Mouse (Mus musculus) neural tube, embryonic 13.5 days (tissue): ENCODE results near the gene Grid2. TPM values are rescaled to one million over a fixed set of nuclear protein-coding genes. Genes with fewer than 3 reads are reported as not detected.

Experiments used
- ATAC-seq: fragments of 200-750 bp; cut with Nextera tagmentation; 2 replicates; pipeline ENCODE4 v1.8.0; 2017; ENCODE audit warnings: low read depth, mild to moderate bottlenecking, moderate TSS enrichment, moderate library complexity
- H3K27ac ChIP-seq: fragments of 300-500 bp; sonication (generic); replicated peaks from 2 replicates; pipeline ENCODE4 v1.5.1; 2015; ENCODE audit warnings: moderate library complexity, mild to moderate bottlenecking, inconsistent platforms
- H3K27me3 ChIP-seq: fragments of 300-500 bp; sonication (generic); 2 replicates; pipeline ENCODE4 v1.6.1; 2015; ENCODE audit warnings: mild to moderate bottlenecking, inconsistent platforms
- H3K36me3 ChIP-seq: fragments of 300-500 bp; sonication (generic); 2 replicates; pipeline ENCODE4 v1.6.1; 2015; ENCODE audit warnings: mild to moderate bottlenecking, inconsistent platforms
- H3K4me1 ChIP-seq: fragments of 300-500 bp; sonication (generic); replicated peaks from 2 replicates; pipeline ENCODE4 v1.6.1; 2015; ENCODE audit warnings: inconsistent platforms
- H3K4me2 ChIP-seq: fragments of 300-500 bp; sonication (generic); 2 replicates; pipeline ENCODE4 v1.6.1; 2015; ENCODE audit warnings: inconsistent platforms, mild to moderate bottlenecking, moderate library complexity
- H3K4me3 ChIP-seq: fragments of 300-500 bp; sonication (generic); 2 replicates; pipeline ENCODE4 v1.5.1; 2015; ENCODE audit warnings: mild to moderate bottlenecking, inconsistent platforms
- H3K9ac ChIP-seq: fragments of 300-500 bp; sonication (generic); 2 replicates; pipeline ENCODE4 v1.6.1; 2015; ENCODE audit warnings: moderate library complexity, mild to moderate bottlenecking, inconsistent platforms
- H3K9me3 ChIP-seq: fragments of 300-500 bp; sonication (generic); 2 replicates; pipeline ENCODE4 v1.6.1; 2016; ENCODE audit warnings: inconsistent platforms
- WGBS: fragments of 180-500 bp; shearing (Covaris S2); methylation state at CpG from one replicate; pipeline ENCODE4 v1.1.7; 2015; 5-methylcytosine and 5-hydroxymethylcytosine counted together
- polyA plus RNA-seq: library from polyadenylated mRNA; unstranded; fragments of >200 nt; fragmentation: Nextera tagmentation; extraction: Ambion mirVana; gene quantifications from 2 replicates; pipeline ENCODE4 v1.2.1, GENCODE M21; 2015

Gene Grid2
- polyA plus RNA-seq, 1 experiment from 2014 or later: 9.6 TPM

DNA sequence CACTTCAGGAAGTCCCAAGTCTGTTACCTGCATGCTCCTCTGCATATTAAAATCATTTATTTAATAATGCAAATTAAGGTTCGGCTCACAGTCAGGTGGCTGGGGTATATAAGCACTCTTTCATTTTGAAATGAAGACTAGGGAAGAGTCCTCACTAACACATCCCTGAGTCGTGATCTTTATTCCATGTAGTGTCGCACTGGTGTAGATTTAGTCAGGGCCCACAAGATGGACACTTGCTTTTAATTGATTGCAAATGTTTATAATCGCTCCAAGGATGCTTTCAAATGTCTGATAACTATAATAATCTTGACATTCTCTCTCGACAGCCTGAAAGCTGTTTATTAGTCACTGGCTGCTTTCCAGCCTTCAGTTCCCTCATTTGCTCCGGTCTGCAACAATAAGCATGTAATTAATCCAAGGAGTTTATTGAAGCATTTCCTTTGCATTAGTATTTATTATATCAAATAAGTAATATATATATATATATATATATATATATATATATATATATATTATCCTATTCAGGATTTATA is 661.4 kb downstream of the Grid2 start:
- no peaks in the 10 kb centered on the region for H3K27me3 ChIP-seq
- no peak overlapping the region for H3K4me2 ChIP-seq
- no peak overlapping the region for H3K4me3 ChIP-seq
- no peaks in the 10 kb centered on the region for H3K4me1 ChIP-seq
- no peak overlapping the region for H3K9ac ChIP-seq
- H3K36me3 ChIP-seq: no peaks in the 10 kb centered on the region
- no peaks in the 10 kb centered on the region for H3K9me3 ChIP-seq
- whole genome bisulfite sequencing: 63% methylated on average over 6 of the region's 6 CpGs
- H3K27ac ChIP-seq: no peak overlapping the region
- ATAC-seq: no peak

DNA sequence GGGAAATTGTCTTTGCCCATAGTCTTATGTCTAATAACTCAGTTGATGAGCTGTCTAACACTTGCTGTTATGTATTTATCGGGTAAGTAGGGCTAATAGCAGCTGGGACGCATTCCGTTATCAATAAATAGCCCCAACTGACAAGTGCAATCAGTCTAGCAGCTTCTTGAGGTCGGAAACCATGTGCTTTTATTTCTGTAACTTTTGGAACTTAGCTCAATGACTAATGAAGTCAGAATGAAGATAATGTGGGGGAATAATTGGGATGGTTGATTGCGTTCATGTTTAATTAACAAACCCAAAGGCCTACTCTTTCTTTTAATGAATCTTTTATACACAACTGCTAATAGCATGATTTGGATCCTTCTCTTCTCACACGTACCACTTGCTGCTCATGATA is 666.3 kb downstream of the Grid2 start:
- Histone ChIP-seq H3K4me2 (no peak overlapping the region), H3K36me3 (no peaks in the 10 kb centered on the region), H3K9ac (no peak overlapping the region), H3K27ac (no peak overlapping the region), H3K9me3 (no peaks in the 10 kb centered on the region), H3K27me3 (no peaks in the 10 kb centered on the region), H3K4me3 (no peak overlapping the region), H3K4me1 (no peaks in the 10 kb centered on the region)
- no peak for ATAC-seq
- 88% methylated on average over 6 of the region's 6 CpGs for WGBS

DNA sequence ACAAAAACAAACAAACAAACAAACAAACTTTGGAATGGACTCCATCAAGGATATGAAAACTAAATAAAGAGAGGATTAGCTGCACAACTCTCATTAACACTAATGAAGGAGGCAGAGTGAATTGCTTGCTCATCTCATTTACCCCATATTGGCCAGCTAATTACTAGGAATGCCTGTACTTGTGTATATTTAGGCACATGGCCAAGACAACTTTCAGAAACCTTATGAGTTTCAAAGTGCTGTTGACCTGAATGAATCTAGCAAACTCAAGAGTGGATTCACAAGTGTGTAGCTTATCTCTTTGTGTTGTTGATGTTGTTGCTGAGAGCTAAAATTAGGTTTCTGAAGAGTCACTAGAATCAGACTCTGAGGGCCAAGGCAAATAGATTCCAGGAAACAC is 675.5 kb downstream of the Grid2 start:
- no peaks in the 10 kb centered on the region for H3K9me3 ChIP-seq
- H3K4me2 ChIP-seq: no peak overlapping the region
- ATAC-seq: no peak
- H3K9ac ChIP-seq: no peak overlapping the region
- H3K4me1 ChIP-seq: no peaks in the 10 kb centered on the region
- no peak overlapping the region for H3K27ac ChIP-seq
- H3K27me3 ChIP-seq: no peaks in the 10 kb centered on the region
- no peaks in the 10 kb centered on the region for H3K36me3 ChIP-seq
- no peak overlapping the region for H3K4me3 ChIP-seq

DNA sequence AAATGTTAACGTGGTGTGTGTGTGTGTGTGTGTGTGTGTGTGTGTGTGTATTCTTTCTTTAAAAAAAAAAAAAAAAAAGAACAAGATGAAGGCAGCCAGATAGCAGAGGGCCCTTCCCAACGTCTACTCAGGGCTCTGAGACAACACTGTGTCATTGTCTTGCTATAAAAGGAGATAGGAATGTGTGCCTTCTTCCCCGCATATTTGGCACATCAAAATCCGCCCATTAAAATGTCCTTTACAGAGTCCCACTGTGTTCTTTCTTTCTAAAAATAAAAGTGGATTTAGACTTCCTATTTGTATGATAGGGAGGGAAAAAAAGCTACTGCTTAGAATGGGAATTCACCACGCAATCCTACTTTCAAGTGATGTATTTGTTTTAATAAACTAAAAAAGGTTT is 691.0 kb downstream of the Grid2 start:
- H3K27me3 ChIP-seq: no peaks in the 10 kb centered on the region
- no peak overlapping the region for H3K27ac ChIP-seq
- no peak overlapping the region for H3K4me2 ChIP-seq
- 42% methylated on average over 5 of the region's 5 CpGs for WGBS
- ATAC-seq: no peak
- no peak overlapping the region for H3K4me3 ChIP-seq
- H3K36me3 ChIP-seq: no peaks in the 10 kb centered on the region
- no peaks in the 10 kb centered on the region for H3K9me3 ChIP-seq
- no peak overlapping the region for H3K9ac ChIP-seq
- no peaks in the 10 kb centered on the region for H3K4me1 ChIP-seq

- no peaks in the 10 kb centered on the region for H3K27me3 ChIP-seq
- H3K4me1 ChIP-seq: peaks cover 25% of the 10 kb centered on the region
- peak; percentile 95 for ATAC-seq
- H3K36me3 ChIP-seq: no peaks in the 10 kb centered on the region
- WGBS: 9% methylated on average over 3 of the region's 3 CpGs
- H3K9ac ChIP-seq: 0 out of 2 replicates have a peak overlapping the region, but pooled peaks have one; percentile 38
- H3K27ac ChIP-seq: peak overlapping the region; percentile 83
- no peaks in the 10 kb centered on the region for H3K9me3 ChIP-seq
- peak overlapping the region; percentile 39 for H3K4me2 ChIP-seq
- no peak overlapping the region for H3K4me3 ChIP-seq
Measured at GRCm38 (mm10) chr6:63963789-63964188, 708.1 kb downstream of the Grid2 start.

GRCm38 (mm10) chr6:63964269-63964668 is 708.6 kb downstream of the Grid2 start:
- 31% methylated on average over 6 of the region's 6 CpGs for WGBS
- peak; percentile 92 for ATAC-seq
- Histone ChIP-seq H3K9me3 (no peaks in the 10 kb centered on the region), H3K9ac (0 out of 2 replicates have a peak overlapping the region, but pooled peaks have one; percentile 38), H3K27ac (peak overlapping the region; percentile 83), H3K27me3 (no peaks in the 10 kb centered on the region), H3K4me3 (no peak overlapping the region), H3K4me1 (peaks cover 25% of the 10 kb centered on the region), H3K36me3 (no peaks in the 10 kb centered on the region), H3K4me2 (peak overlapping the region; percentile 39)

DNA sequence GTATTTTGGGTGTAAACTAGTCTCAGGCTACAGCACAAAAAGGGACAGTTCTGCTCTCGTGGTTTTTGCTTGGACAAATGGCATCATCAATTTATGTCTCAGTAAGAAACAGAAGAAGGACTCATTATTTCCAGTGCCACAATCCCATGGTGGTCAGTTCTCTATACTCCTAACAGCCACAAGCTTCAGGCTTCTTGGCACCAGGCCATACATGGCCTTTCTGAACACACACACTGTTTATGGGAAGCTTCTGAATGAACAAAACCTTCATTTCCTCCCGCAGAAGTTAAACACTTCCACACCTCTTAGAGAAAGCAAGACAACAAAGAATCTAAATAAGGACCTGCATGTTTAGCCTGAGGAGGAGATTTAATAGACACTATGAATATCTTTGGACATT is 709.1 kb downstream of the Grid2 start:
- WGBS: 11% methylated on average over 2 of the region's 2 CpGs
- Histone ChIP-seq H3K27ac (peak overlapping the region; percentile 83), H3K4me1 (peaks cover 25% of the 10 kb centered on the region), H3K4me2 (peak overlapping the region; percentile 39; the same call in 1 of the 2 replicates), H3K9me3 (no peaks in the 10 kb centered on the region), H3K4me3 (no peak overlapping the region), H3K9ac (no peak overlapping the region), H3K27me3 (no peaks in the 10 kb centered on the region), H3K36me3 (no peaks in the 10 kb centered on the region)
- ATAC-seq: peak; percentile 77

- Histone ChIP-seq H3K36me3 (no peaks in the 10 kb centered on the region), H3K9ac (no peak overlapping the region), H3K4me3 (no peak overlapping the region), H3K4me2 (no peak overlapping the region), H3K27ac (no peak overlapping the region), H3K9me3 (no peaks in the 10 kb centered on the region), H3K27me3 (no peaks in the 10 kb centered on the region), H3K4me1 (no peaks in the 10 kb centered on the region)
- ATAC-seq: no peak
- 76% methylated on average over 2 of the region's 2 CpGs for WGBS
Measured at GRCm38 (mm10) chr6:64046084-64046483, 790.4 kb downstream of the Grid2 start.

DNA sequence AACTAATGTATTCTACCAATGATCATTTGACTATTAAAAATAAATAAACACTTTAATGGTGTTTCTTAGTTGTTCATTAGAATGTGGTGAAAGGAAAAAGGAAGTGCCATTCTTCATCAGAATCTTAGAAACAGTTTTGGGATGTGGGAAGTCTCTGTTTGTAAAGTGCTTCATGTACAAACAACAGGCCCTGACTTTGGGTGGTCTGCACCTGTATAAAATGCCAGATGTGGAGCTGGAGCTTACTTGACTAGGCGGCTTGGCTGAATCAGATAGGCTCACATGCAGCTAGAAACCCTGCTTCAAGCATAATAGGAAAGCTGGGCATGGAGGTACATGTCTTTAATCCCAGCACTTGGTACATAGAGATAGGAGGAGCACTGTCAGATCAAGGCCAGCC is 791.1 kb downstream of the Grid2 start:
- WGBS: 89% methylated on average over 1 of the region's 1 CpGs
- H3K36me3 ChIP-seq: no peaks in the 10 kb centered on the region
- ATAC-seq: no peak

DNA sequence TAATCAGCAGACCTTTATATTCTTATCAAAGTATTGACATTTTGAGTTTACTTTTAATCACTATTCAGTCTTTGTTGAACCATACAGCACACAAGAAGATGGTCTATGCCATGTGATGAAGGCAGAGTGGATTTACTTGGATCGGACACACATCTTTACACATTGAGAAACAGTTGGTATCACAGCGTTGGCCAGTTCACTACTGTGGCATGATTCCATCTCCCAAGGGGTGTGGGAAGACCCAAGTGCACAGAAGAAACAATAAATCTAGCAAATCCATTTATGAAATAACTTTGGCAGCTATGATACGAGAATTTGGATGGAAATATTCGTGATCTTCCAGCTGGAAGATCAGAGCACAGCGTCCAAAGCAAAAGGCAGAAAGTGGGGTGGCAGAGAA is 792.3 kb downstream of the Grid2 start:
- Histone ChIP-seq H3K9ac (no peak overlapping the region), H3K4me1 (no peaks in the 10 kb centered on the region), H3K27me3 (no peaks in the 10 kb centered on the region), H3K27ac (no peak overlapping the region), H3K4me3 (no peak overlapping the region), H3K36me3 (no peaks in the 10 kb centered on the region), H3K4me2 (no peak overlapping the region), H3K9me3 (no peaks in the 10 kb centered on the region)
- ATAC-seq: no peak
- 91% methylated on average over 5 of the region's 5 CpGs for WGBS

More for the DNA sequence above, 791.1 kb downstream of the Grid2 start:
- Histone ChIP-seq H3K4me3 (no peak overlapping the region), H3K9ac (no peak overlapping the region), H3K27me3 (no peaks in the 10 kb centered on the region), H3K27ac (no peak overlapping the region), H3K9me3 (no peaks in the 10 kb centered on the region), H3K4me2 (no peak overlapping the region), H3K4me1 (no peaks in the 10 kb centered on the region)

GRCm38 (mm10) chr6:64063858-64064257 is 808.2 kb downstream of the Grid2 start:
- no peak overlapping the region for H3K4me3 ChIP-seq
- H3K4me1 ChIP-seq: no peaks in the 10 kb centered on the region
- 62% methylated on average over 7 of the region's 7 CpGs for WGBS
- ATAC-seq: no peak
- no peak overlapping the region for H3K27ac ChIP-seq
- no peaks in the 10 kb centered on the region for H3K36me3 ChIP-seq
- H3K9me3 ChIP-seq: no peaks in the 10 kb centered on the region
- H3K4me2 ChIP-seq: no peak overlapping the region
- H3K27me3 ChIP-seq: no peaks in the 10 kb centered on the region
- no peak overlapping the region for H3K9ac ChIP-seq

- no peak overlapping the region for H3K4me2 ChIP-seq
- no peaks in the 10 kb centered on the region for H3K9me3 ChIP-seq
- H3K27me3 ChIP-seq: no peaks in the 10 kb centered on the region
- H3K4me3 ChIP-seq: no peak overlapping the region
- no peaks in the 10 kb centered on the region for H3K4me1 ChIP-seq
- H3K9ac ChIP-seq: no peak overlapping the region
- no peak overlapping the region for H3K27ac ChIP-seq
- H3K36me3 ChIP-seq: no peaks in the 10 kb centered on the region
- WGBS: 65% methylated on average over 2 of the region's 2 CpGs
- ATAC-seq: no peak
Measured at GRCm38 (mm10) chr6:64064704-64065103, 809.0 kb downstream of the Grid2 start.

GRCm38 (mm10) chr6:64073406-64073805 is 817.7 kb downstream of the Grid2 start:
- no peak for ATAC-seq
- no peaks in the 10 kb centered on the region for H3K36me3 ChIP-seq
- H3K27ac ChIP-seq: no peak overlapping the region
- no peaks in the 10 kb centered on the region for H3K27me3 ChIP-seq
- H3K4me1 ChIP-seq: no peaks in the 10 kb centered on the region
- H3K9ac ChIP-seq: no peak overlapping the region
- 80% methylated on average over 2 of the region's 2 CpGs for WGBS
- no peak overlapping the region for H3K4me2 ChIP-seq
- H3K4me3 ChIP-seq: no peak overlapping the region
- H3K9me3 ChIP-seq: no peaks in the 10 kb centered on the region
